Mouse (Mus musculus): ENCODE data around the gene Gm20431. TPM values are rescaled to one million over a fixed set of nuclear protein-coding genes. Genes with fewer than 3 reads are reported as not detected.

Gene Gm20431
- polyA plus RNA-seq (2017; shearing (Covaris generic)): 24.7 TPM

GRCm38 (mm10) chr2:167661270-167662203 lies at the start of gene Gm20431:
Gene Gm20431, minus strand, starts transcription at chr2:167661496.

GRCm38 (mm10) chr2:167689501-167690218 lies 28.4 kb upstream of the Gm20431 start, which contains the start of gene Tmem189:
Gene Tmem189, minus strand, starts transcription at chr2:167689822.

GRCm38 (mm10) chr2:167688498-167689451 lies 27.5 kb upstream of the Gm20431 start, which contains the start of gene Cebpb:
Gene Cebpb, plus strand, starts transcription at chr2:167688915.

GRCm38 (mm10) chr2:167631591-167632448 lies 29.5 kb downstream of the Gm20431 start, which contains the start of gene Ube2v1:
Gene Ube2v1, minus strand, starts transcription at chr2:167632095.

Other genes starting within 250 kb of the Gm20431 start
- gene Slc9a8, start 239.8 kb downstream of the Gm20431 start, polyA plus RNA-seq (2017; shearing (Covaris generic)): 69.8 TPM
- 270 TPM for gene Rnf114, start 168.9 kb downstream of the Gm20431 start, polyA plus RNA-seq (2017; shearing (Covaris generic))
- 27.0 TPM for gene Spata2, start 168.6 kb downstream of the Gm20431 start, polyA plus RNA-seq (2017; shearing (Covaris generic))
- gene Snai1, start 123.3 kb downstream of the Gm20431 start, polyA plus RNA-seq (2017; shearing (Covaris generic)): 0.29 TPM
- gene Ube2v1, start 29.4 kb downstream of the Gm20431 start, polyA plus RNA-seq (2017; shearing (Covaris generic)): 275 TPM
- gene Cebpb, start 27.4 kb upstream of the Gm20431 start, polyA plus RNA-seq (2017; shearing (Covaris generic)): 32.0 TPM
- 98.1 TPM for gene Tmem189, start 28.3 kb upstream of the Gm20431 start, polyA plus RNA-seq (2017; shearing (Covaris generic))

Measured in CD4-positive, CD25-positive, alpha-beta regulatory T cell (primary cell).